Mouse (Mus musculus): ENCODE measurements around the gene Olfml2a. TPM values are rescaled to one million over a fixed set of nuclear protein-coding genes. Genes with fewer than 3 reads are reported as not detected.

Gene Olfml2a
- polyA plus RNA-seq, 2 experiments, result 0.07 to 0.10 TPM

DNA sequence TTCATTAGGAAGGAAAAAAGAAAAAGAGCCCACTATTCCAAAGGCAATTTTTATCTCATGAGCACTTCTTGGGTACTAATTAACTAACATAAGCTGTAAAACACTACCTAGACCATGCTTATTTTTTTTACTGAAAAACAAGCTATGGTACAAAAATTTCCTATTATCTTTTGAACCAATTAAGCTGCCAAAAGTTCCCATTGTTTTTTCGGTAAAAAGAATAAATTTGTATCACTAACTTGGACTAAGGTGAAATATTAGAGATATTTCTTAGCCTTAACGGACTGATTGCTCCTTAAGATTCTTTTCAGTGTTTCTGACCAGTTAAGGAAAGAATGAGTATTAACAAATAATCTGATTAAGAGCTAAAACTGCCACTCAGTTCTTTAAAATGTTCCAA is 7.9 kb upstream of the Olfml2a start:
- H3K27ac ChIP-seq, result no peak overlapping the region
- H3K4me1 ChIP-seq (replicated peaks; ENCODE audit: control insufficient read depth in 2 of 2, insufficient read depth in 2 of 2, low read length in 1 of 2), result peaks cover 3 to 4% of the 10 kb centered on the region in 2 experiments; a peak in 1 of 4 replicates
- 50% methylated on average over 2 of the region's 2 CpGs for WGBS (ENCODE audit: insufficient replicate concordance)
- H3K9me3 ChIP-seq (ENCODE audit: control insufficient read depth, low read length), result no peaks in the 10 kb centered on the region
- ATAC-seq (ENCODE audit: insufficient read depth) (no peak), DNase-seq (ENCODE audit: low read depth in 3 of 3, low spot score in 3 of 3) (no peak)
- H3K4me2 ChIP-seq (ENCODE audit: low read depth), result no peak overlapping the region
- H3K27me3 ChIP-seq (ENCODE audit: control insufficient read depth, insufficient read depth, low read length), result peaks cover 33% of the 10 kb centered on the region
- H3K36me3 ChIP-seq (replicated peaks; ENCODE audit: control insufficient read depth, insufficient read depth, low read depth), result no peaks in the 10 kb centered on the region
- no peak overlapping the region for H3K4me3 ChIP-seq (ENCODE audit: insufficient read depth in 1 of 2, low read depth in 2 of 2, low read length in 2 of 2)
- TF ChIP-seq CTCF (IDR thresholded peaks at IDR 0.05; ENCODE audit: low read depth) (no peak), EP300 (IDR thresholded peaks at IDR 0.05; ENCODE audit: low read depth) (no peak)
- H3K9ac ChIP-seq (replicated peaks), result no peak overlapping the region

DNA sequence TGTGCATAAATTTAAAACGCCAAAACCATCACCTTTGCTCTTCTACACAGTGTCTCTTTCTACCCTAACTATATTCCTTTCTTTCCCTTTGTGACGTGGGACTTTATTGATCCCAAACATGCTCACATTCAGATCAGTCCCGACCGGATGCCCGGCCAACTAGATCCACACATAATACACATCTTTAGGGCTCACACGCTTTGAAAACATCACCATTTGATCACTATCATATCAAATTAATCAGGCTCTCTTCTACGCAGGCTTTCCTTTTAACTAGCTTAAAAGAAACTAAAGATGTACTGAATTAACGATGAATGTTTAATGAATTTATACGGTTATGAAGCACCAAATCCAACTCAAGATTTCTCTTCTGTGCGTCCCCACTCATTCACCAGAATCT is 7.2 kb upstream of the Olfml2a start:
- Histone ChIP-seq H3K27me3 (ENCODE audit: control insufficient read depth, insufficient read depth, low read length) (peaks cover 33% of the 10 kb centered on the region), H3K9ac (replicated peaks) (no peak overlapping the region), H3K4me3 (ENCODE audit: insufficient read depth in 1 of 2, low read depth in 2 of 2, low read length in 2 of 2) (peak overlapping the region; percentile 75 to 83), H3K9me3 (ENCODE audit: control insufficient read depth, low read length) (no peaks in the 10 kb centered on the region), H3K4me2 (ENCODE audit: low read depth) (peak overlapping the region; percentile 68), H3K4me1 (replicated peaks; ENCODE audit: control insufficient read depth in 2 of 2, insufficient read depth in 2 of 2, low read length in 1 of 2) (peaks cover 3 to 4% of the 10 kb centered on the region in 2 experiments; a peak in 1 of 4 replicates), H3K27ac (no peak overlapping the region), H3K36me3 (replicated peaks; ENCODE audit: control insufficient read depth, insufficient read depth, low read depth) (no peaks in the 10 kb centered on the region)
- ATAC-seq (ENCODE audit: insufficient read depth) (no peak), DNase-seq (ENCODE audit: low read depth in 3 of 3, low spot score in 3 of 3) (no peak)
- TF ChIP-seq EP300 (IDR thresholded peaks at IDR 0.05; ENCODE audit: low read depth) (no peak), CTCF (IDR thresholded peaks at IDR 0.05; ENCODE audit: low read depth) (no peak)
- 20% methylated on average over 10 of the region's 10 CpGs for WGBS (ENCODE audit: insufficient replicate concordance)

DNA sequence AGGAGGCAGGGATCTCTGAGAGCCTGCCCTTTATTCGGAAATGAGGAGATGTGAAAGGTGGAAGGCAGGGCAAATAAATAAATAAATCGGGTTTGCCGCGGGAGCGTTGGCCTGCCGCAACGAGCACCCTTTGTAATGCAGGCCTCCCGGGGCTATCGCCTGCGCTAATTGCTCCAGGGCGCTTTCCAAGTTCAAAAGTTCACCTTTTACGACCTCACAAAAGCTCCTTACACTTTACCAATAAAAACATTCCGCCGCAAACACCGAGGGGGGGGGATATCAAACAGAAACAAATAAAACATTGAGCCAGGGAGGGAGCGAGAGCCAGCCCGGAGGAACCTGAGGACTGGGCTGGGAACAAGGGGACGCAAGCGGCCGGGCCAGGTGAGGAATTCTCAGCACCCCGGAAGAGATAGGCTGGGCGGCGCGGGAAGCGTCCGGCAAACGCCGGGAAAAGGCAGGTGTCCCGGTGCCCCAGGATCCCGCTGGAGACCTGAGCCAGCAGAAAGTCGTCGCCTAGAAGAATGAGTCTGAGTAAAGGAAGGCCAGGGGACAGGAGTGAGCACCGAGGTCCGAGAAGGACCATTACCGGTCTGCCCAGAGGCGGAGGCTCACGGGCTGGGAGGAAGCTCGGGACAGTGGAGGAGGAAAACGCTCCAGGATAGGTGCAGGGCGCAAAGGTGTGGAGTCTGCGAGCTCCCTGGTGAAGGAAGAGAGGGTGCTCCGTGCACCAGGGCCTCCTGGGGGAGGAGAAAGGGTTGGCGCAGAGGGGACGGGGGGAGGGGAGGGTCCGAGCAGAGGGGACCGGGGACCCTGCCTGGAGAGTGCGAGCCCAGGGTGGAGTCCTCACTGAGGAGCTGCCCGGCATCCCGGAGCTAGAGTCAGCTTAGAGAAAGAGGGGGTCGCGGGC is 6.4 kb upstream of the Olfml2a start:
- Histone ChIP-seq H3K4me2 (ENCODE audit: low read depth) (peak overlapping the region; percentile 68), H3K27me3 (ENCODE audit: control insufficient read depth, insufficient read depth, low read length) (peaks cover 33% of the 10 kb centered on the region), H3K9ac (replicated peaks) (peak overlapping the region; percentile 35; the same call in 1 of the 2 replicates), H3K9me3 (ENCODE audit: control insufficient read depth, low read length) (no peaks in the 10 kb centered on the region), H3K27ac (no peak overlapping the region), H3K36me3 (replicated peaks; ENCODE audit: control insufficient read depth, insufficient read depth, low read depth) (no peaks in the 10 kb centered on the region), H3K4me3 (ENCODE audit: insufficient read depth in 1 of 2, low read depth in 2 of 2, low read length in 2 of 2) (peak overlapping the region; percentile 75 to 83), H3K4me1 (replicated peaks; ENCODE audit: control insufficient read depth in 2 of 2, insufficient read depth in 2 of 2, low read length in 1 of 2) (peaks cover 3 to 4% of the 10 kb centered on the region in 2 experiments; a peak in 1 of 4 replicates)
- no peak for DNase-seq (ENCODE audit: low read depth in 3 of 3, low spot score in 3 of 3)
- under 1% methylated on average over 51 of the region's 51 CpGs for WGBS (ENCODE audit: insufficient replicate concordance)
- TF ChIP-seq CTCF (IDR thresholded peaks at IDR 0.05; ENCODE audit: low read depth), result no peak
- no peak for TF ChIP-seq EP300 (IDR thresholded peaks at IDR 0.05; ENCODE audit: low read depth)
- ATAC-seq (ENCODE audit: insufficient read depth), result peak; percentile 14; the same call in 1 of the 2 replicates

DNA sequence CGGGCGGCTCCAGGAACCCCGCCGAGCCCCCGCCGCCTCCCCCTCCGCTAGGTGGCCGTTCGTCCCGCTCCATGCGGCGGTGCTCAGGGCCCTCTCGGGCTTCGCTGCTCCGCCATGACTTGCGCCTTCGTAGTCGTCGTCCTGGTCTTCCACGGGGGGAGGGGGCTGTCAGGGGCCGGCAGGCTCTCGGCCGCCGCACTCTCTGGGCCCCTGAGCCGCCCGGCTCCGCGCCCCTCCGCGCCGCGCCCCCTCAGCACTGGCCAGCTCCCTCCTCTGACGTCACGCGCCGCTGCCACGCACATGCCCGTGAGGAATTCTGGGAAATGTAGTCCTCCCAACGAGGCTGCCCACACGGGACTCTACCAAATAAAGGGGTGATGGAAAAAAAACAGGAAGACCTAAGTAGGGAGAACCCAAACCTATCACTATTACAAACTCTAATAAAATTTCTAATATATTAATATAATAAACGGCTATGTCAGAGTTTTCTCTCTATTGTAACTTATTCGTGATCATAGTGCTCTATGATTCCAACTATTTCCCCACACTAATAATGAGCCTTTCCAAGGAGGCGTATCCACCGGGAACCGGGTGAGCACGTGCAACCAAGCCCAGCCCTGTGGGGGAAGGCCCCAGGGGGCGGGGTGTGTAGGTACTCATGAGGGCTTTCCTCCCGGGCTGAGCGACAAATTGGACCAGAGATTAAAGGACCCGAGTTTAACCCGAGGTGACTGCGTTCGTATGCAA is 5.5 kb upstream of the Olfml2a start:
- Histone ChIP-seq H3K27ac (no peak overlapping the region), H3K9ac (replicated peaks) (peak overlapping the region; percentile 39; the same call in 1 of the 2 replicates), H3K4me3 (ENCODE audit: insufficient read depth in 1 of 2, low read depth in 2 of 2, low read length in 2 of 2) (peak overlapping the region; percentile 75 to 83), H3K4me1 (replicated peaks; ENCODE audit: control insufficient read depth in 2 of 2, insufficient read depth in 2 of 2, low read length in 1 of 2) (peaks cover 3 to 5% of the 10 kb centered on the region in 2 experiments; a peak in 1 of 4 replicates), H3K36me3 (replicated peaks; ENCODE audit: control insufficient read depth, insufficient read depth, low read depth) (no peaks in the 10 kb centered on the region), H3K9me3 (ENCODE audit: control insufficient read depth, low read length) (no peaks in the 10 kb centered on the region), H3K27me3 (ENCODE audit: control insufficient read depth, insufficient read depth, low read length) (peaks cover 33% of the 10 kb centered on the region), H3K4me2 (ENCODE audit: low read depth) (peak overlapping the region; percentile 68)
- TF ChIP-seq EP300 (IDR thresholded peaks at IDR 0.05; ENCODE audit: low read depth), result no peak
- 0 out of 2 replicates have a peak, but pooled peaks have one; percentile 21 for TF ChIP-seq CTCF (IDR thresholded peaks at IDR 0.05; ENCODE audit: low read depth)
- ATAC-seq (ENCODE audit: insufficient read depth), result peak; percentile 97
- under 1% methylated on average over 51 of the region's 53 CpGs for WGBS (ENCODE audit: insufficient replicate concordance)
- DNase-seq (ENCODE audit: low read depth in 3 of 3, low spot score in 3 of 3), result peak; percentile 86 to 89 (median 88)

All from liver, embryonic 14.5 days (tissue).